Mouse (Mus musculus) midbrain, embryonic 14.5 days (tissue): ENCODE data around the gene Dock2. TPM values are rescaled to one million over a fixed set of nuclear protein-coding genes. Genes with fewer than 3 reads are reported as not detected.
"Not testable (repeated sequence)": the region's sequence is repeated elsewhere in the genome, so short reads cannot be mapped to it uniquely, and the experiment has no call there.

Experiments
- ATAC-seq: fragments of 200-750 bp; cut with Nextera tagmentation; 2 replicates; pipeline ENCODE4 v1.8.0; 2017; ENCODE audit warnings: moderate number of reproducible peaks, moderate library complexity; ENCODE audit not compliant: low FRiP score, low TSS enrichment
- DNase-seq: peaks from one replicate; pipeline ENCODE4 v3.0.0-alpha.2; 2015
- H3K27ac ChIP-seq: fragments of 300-500 bp; sonication (generic); replicated peaks from 2 replicates; pipeline ENCODE4 v1.5.1; 2014; ENCODE audit warnings: mild to moderate bottlenecking, low read depth, low read length, moderate library complexity
- H3K27me3 ChIP-seq: fragments of 300-500 bp; sonication (generic); 2 replicates; pipeline ENCODE4 v1.6.1; 2014; ENCODE audit warnings: low read length, control low read depth, mixed read lengths; ENCODE audit not compliant: control insufficient read depth, insufficient read depth
- H3K36me3 ChIP-seq: fragments of 300-500 bp; sonication (generic); 2 replicates; pipeline ENCODE4 v1.6.1; 2014; ENCODE audit warnings: low read length, control low read depth; ENCODE audit not compliant: control insufficient read depth, insufficient read depth
- H3K4me1 ChIP-seq: fragments of 300-500 bp; sonication (generic); 2 replicates; pipeline ENCODE4 v1.6.1; 2014; ENCODE audit warnings: mild to moderate bottlenecking, antibody characterized with exemption, low read length, control low read depth; ENCODE audit not compliant: control insufficient read depth, insufficient read depth
- H3K4me2 ChIP-seq: fragments of 300-500 bp; sonication (generic); 2 replicates; pipeline ENCODE4 v1.6.1; 2014; ENCODE audit warnings: mild to moderate bottlenecking, low read length, moderate library complexity
- H3K4me3 ChIP-seq: fragments of 300-500 bp; sonication (generic); replicated peaks from 2 replicates; pipeline ENCODE4 v1.5.1; 2014; ENCODE audit warnings: low read depth, low read length
- H3K9ac ChIP-seq: fragments of 300-500 bp; sonication (generic); replicated peaks from 2 replicates; pipeline ENCODE4 v1.6.1; 2014; ENCODE audit warnings: mild to moderate bottlenecking, low read length, moderate library complexity
- H3K9me3 ChIP-seq: fragments of 300-500 bp; sonication (generic); 2 replicates; pipeline ENCODE4 v1.6.1; 2016; ENCODE audit warnings: low read length, control low read depth, mixed read lengths; ENCODE audit not compliant: control insufficient read depth
- WGBS: fragments of 180-500 bp; shearing (Covaris S2); extraction: QIAGEN DNeasy Blood & Tissue Kit; methylation state at CpG from one replicate; pipeline ENCODE4 v1.1.7; 2014; 5-methylcytosine and 5-hydroxymethylcytosine counted together
- polyA plus RNA-seq: library from polyadenylated mRNA; unstranded; fragments of >200 nt; fragmentation: Nextera tagmentation; extraction: Ambion mirVana; gene quantifications from 2 replicates; pipeline ENCODE4 v1.2.1, GENCODE M21; 2014

Gene Dock2
- 0.51 and 0.62 TPM in 2 replicates for polyA plus RNA-seq

DNA sequence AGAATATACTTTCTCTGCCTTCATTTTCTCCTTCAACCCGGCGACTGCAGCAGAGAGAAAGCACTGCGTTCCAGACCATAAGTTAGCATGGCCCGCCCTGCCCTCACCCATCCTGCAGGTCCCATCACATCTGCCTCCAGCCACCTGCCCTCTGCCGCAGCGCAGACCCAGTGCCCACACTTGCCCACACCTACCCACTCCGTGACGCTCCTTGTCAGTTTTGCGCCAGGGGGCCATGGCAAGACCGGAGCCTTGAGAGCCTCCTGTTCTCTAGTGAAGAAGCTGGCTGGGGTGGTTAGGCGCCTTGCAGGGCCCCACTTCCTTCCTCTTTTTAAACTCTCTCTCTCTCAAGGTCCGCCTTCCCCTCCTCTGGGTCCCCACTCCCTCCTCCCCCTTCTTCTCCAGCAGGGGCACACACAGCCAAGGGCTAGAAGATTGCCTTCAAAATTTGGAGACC lies at the start of gene Dock2:
Gene Dock2 (minus strand): TSS at position 306 of the 457 bp plus-strand sequence.
- WGBS, result 91% methylated on average over 12 of the region's 12 CpGs
- Histone ChIP-seq H3K4me1 (no peaks in the 10 kb centered on the region), H3K4me2 (no peak within 1 kb of the TSS), H3K27me3 (no peaks in the 10 kb centered on the region), H3K27ac (no peak within 1 kb of the TSS), H3K9ac (no peak within 1 kb of the TSS), H3K9me3 (no peaks in the 10 kb centered on the region), H3K36me3 (no peaks in the 10 kb centered on the region), H3K4me3 (no peak within 1 kb of the TSS)
- ATAC-seq, result no peak
- DNase-seq, result no peak

DNA sequence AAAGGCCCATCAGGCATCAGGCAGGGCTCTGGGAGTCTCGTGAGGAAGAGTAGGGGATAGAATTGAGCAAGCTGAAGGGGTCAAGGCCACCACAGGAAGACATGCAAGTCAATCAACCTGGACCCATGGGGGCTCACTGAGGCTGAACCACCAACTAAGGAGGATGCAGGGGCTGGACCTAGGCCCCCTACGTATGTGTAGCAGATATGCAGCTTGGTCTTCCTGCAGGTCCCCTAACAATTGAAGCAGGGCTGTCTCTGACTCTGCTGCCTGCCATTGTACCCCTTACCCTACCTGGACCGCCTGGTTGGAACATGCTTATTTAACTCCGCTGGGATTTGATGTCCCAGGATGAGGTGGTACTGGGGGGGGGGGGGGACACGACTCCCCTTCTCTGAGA lies 49.0 kb upstream of the Dock2 start:
- peak overlapping the region; percentile 51 for H3K9ac ChIP-seq
- H3K36me3 ChIP-seq, result peaks cover 9% of the 10 kb centered on the region; the same call in 1 of the 2 replicates
- H3K27ac ChIP-seq, result no peak overlapping the region
- WGBS, result 8% methylated on average over 4 of the region's 5 CpGs
- H3K4me2 ChIP-seq, result peak overlapping the region; percentile 91
- 0 out of 2 replicates have a peak, but pooled peaks cover 11% of the 10 kb centered on the region for H3K4me1 ChIP-seq
- no peaks in the 10 kb centered on the region for H3K27me3 ChIP-seq
- H3K9me3 ChIP-seq, result no peaks in the 10 kb centered on the region
- no peak; the same call in 1 of the 2 replicates for ATAC-seq
- H3K4me3 ChIP-seq, result peak overlapping the region; percentile 68
- no peak for DNase-seq

DNA sequence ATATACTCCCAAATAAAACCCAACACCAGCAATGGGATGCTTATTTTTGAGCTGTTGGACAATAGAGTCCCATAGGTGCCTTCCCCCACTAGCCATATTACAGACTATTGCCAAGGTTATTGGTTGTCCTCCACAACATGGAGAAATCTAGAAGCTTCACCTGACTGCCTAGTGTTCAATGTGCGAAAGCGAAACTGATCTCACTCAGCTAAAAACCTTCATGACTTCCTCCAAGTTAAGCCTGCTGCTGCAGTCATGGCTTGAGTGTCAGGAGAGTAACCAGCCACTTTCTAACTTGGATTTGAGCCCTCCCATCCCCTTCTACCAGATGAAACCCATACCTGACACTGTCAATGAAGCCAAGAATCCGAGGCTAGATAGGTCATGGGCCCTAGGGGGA lies 44.1 kb upstream of the Dock2 start:
- H3K4me1 ChIP-seq, result 0 out of 2 replicates have a peak, but pooled peaks cover 4% of the 10 kb centered on the region
- H3K4me2 ChIP-seq, result no peak overlapping the region
- no peaks in the 10 kb centered on the region for H3K9me3 ChIP-seq
- H3K9ac ChIP-seq, result no peak overlapping the region
- no peak overlapping the region for H3K27ac ChIP-seq
- 95% methylated on average over 3 of the region's 3 CpGs for WGBS
- no peaks in the 10 kb centered on the region for H3K27me3 ChIP-seq
- no peak overlapping the region for H3K4me3 ChIP-seq
- DNase-seq, result no peak
- ATAC-seq, result no peak
- H3K36me3 ChIP-seq, result peaks cover 9% of the 10 kb centered on the region; the same call in 1 of the 2 replicates

DNA sequence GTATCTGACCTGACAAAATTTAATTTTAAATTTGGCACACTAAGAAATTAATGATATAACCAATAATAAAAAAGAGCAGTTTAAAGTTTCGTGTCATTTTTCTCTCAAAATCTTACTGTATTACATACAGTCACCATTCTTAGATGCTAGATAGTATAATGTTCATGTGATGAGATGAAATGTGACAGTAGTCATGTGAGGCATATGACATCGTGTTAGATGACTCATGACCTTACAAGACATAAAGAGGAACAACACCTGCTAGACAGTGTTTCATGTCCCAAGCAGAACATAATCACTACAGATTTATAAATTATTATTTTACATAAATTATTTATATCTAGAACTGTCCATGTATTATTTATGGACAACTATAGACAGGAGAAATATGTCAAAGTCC lies 43.2 kb upstream of the Dock2 start:
- WGBS, result 95% methylated on average over 2 of the region's 2 CpGs
- H3K4me2 ChIP-seq, result no peak overlapping the region
- ATAC-seq, result no peak

DNA sequence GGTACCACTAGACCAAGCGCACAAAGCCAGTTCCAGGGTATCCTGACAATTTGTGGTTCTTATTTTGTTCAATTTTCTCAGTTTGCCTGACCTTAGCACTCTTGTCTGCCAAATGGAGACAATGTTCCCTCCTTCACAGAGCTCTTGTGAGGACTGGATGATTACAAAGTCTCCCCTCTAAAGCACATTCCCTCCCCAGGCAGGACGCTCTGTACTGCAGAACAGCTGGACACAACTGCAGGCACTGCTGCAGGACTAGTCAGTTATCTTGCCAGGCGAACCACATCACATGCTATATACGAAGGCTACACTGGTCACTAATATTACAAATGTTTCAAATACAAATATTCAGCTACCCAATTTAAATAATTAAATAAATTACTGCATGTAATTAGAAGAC lies 41.1 kb upstream of the Dock2 start:
- WGBS, result 97% methylated on average over 4 of the region's 4 CpGs
- ATAC-seq (no peak), DNase-seq (no peak)
- no peaks in the 10 kb centered on the region for H3K27me3 ChIP-seq
- no peak overlapping the region for H3K4me2 ChIP-seq
- no peak overlapping the region for H3K4me3 ChIP-seq
- H3K27ac ChIP-seq, result no peak overlapping the region
- no peaks in the 10 kb centered on the region for H3K9me3 ChIP-seq
- no peaks in the 10 kb centered on the region for H3K4me1 ChIP-seq
- H3K36me3 ChIP-seq, result peaks cover 16% of the 10 kb centered on the region
- no peak overlapping the region for H3K9ac ChIP-seq

More for the DNA sequence above, 43.2 kb upstream of the Dock2 start:
- Histone ChIP-seq H3K27ac (no peak overlapping the region), H3K27me3 (no peaks in the 10 kb centered on the region), H3K4me3 (no peak overlapping the region), H3K9me3 (no peaks in the 10 kb centered on the region), H3K4me1 (no peaks in the 10 kb centered on the region), H3K9ac (no peak overlapping the region), H3K36me3 (peaks cover 15% of the 10 kb centered on the region)
- no peak for DNase-seq

DNA sequence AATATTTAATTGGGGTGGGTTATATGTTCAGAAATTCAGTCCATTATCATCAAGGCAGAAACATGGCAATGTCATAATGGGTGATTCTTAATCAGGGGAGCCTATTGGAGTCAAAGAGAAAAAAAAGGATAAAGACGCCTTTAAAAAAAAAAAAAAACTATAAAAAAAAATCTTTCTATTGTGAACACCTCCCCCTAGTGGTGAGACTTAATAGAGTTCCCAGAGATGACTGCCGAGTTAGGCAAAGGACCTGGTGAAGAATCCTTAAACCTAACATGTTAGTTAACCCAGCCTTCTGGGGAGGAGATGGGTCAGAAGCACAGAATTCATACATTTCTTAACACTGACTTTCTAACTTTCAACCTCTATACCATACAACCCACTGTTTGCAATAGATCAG lies 31.1 kb upstream of the Dock2 start:
- peak; percentile 89 for DNase-seq
- H3K9ac ChIP-seq, result no peak overlapping the region
- no peak for ATAC-seq
- no peak overlapping the region for H3K4me2 ChIP-seq
- H3K27me3 ChIP-seq, result no peaks in the 10 kb centered on the region
- H3K27ac ChIP-seq, result no peak overlapping the region
- 0 out of 2 replicates have a peak, but pooled peaks cover 3% of the 10 kb centered on the region for H3K36me3 ChIP-seq
- H3K4me1 ChIP-seq, result no peaks in the 10 kb centered on the region
- H3K4me3 ChIP-seq, result no peak overlapping the region
- no peaks in the 10 kb centered on the region for H3K9me3 ChIP-seq
- 15% methylated on average over 2 of the region's 2 CpGs for WGBS

DNA sequence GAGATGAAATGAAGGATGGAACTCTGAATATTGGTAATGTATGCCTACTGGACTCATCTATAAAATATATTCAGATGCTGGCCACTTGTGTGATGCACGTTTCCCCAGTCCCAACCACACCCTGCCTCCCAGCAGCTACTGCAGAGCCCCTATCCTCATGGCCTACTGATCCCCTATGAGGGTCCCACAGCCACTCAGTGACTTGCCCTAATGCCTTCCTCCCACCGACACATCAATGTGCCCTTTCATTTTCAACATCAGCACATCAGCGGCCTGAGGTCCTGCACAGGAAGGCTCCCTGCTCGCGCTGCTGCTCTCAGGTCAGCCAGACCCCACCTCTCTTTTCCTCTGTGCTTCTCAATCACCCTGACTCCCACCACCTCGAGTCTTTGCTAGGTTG lies 30.6 kb upstream of the Dock2 start:
- Histone ChIP-seq H3K27ac (no peak overlapping the region), H3K9me3 (no peaks in the 10 kb centered on the region), H3K4me1 (no peaks in the 10 kb centered on the region), H3K27me3 (no peaks in the 10 kb centered on the region), H3K36me3 (0 out of 2 replicates have a peak, but pooled peaks cover 2% of the 10 kb centered on the region), H3K9ac (no peak overlapping the region), H3K4me2 (no peak overlapping the region), H3K4me3 (no peak overlapping the region)
- DNase-seq (no peak), ATAC-seq (no peak)
- 83% methylated on average over 6 of the region's 6 CpGs for WGBS

DNA sequence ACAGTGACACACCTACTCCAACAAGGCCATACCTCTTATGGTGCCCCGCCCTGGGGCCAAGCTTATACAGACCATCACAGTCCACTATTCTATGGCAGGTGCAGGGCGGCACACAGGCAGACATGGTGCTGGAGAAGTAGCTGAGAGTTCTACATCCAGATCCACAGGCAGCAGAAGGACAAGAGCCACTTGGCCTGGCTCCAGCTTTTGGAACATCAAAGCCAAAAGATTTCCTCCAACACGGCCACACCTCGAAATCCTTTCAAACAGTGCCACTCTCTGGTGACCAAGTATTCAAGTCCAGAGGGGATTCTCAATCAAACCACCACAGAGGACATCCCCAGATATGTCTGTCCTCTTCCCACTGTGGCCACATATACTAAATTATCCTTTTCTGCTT lies 21.3 kb upstream of the Dock2 start:
- H3K4me2 ChIP-seq, DNase-seq, H3K27ac ChIP-seq, H3K27me3 ChIP-seq, ATAC-seq, H3K4me1 ChIP-seq, H3K9ac ChIP-seq, H3K36me3 ChIP-seq, H3K4me3 ChIP-seq, H3K9me3 ChIP-seq: not testable (repeated sequence)
- 80% methylated on average over 4 of the region's 4 CpGs for WGBS

DNA sequence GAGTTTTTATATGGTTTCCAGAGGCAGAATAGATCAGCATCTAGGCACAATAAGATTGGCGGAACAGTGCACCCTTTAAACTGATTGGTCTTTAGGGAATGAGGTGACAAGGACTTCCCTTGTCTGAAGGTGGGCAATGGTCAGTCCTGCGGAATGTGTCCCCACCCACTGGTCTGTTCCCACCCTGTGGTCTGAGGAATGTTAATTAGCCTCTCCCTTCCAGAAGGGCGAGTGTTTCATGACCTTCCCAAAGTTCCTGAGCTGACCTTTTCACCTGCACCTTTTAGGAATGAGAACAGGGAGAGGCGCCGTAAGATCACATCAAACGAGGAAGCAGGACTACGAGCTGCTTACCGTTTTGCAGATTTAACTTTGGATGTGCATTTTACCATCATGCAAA lies 14.4 kb upstream of the Dock2 start:
- 73% methylated on average over 8 of the region's 8 CpGs for WGBS
- H3K27me3 ChIP-seq, H3K36me3 ChIP-seq, H3K4me3 ChIP-seq, H3K27ac ChIP-seq, H3K4me2 ChIP-seq, H3K4me1 ChIP-seq, DNase-seq, H3K9me3 ChIP-seq, ATAC-seq, H3K9ac ChIP-seq: not testable (repeated sequence)
